Mouse (Mus musculus) stomach, postnatal 0 days (tissue): Measurements from ENCODE around the gene Adamts12.

Source experiments
- CTCF ChIP-seq: IDR thresholded peaks from 2 replicates; pipeline ENCODE4 v1.5.1; 2016; ENCODE audit warnings: antibody characterized with exemption, low read depth, mild to moderate bottlenecking, moderate library complexity
- EP300 ChIP-seq: optimal IDR thresholded peaks from 2 replicates; pipeline ENCODE3; 2016; ENCODE audit warnings: antibody characterized with exemption

DNA sequence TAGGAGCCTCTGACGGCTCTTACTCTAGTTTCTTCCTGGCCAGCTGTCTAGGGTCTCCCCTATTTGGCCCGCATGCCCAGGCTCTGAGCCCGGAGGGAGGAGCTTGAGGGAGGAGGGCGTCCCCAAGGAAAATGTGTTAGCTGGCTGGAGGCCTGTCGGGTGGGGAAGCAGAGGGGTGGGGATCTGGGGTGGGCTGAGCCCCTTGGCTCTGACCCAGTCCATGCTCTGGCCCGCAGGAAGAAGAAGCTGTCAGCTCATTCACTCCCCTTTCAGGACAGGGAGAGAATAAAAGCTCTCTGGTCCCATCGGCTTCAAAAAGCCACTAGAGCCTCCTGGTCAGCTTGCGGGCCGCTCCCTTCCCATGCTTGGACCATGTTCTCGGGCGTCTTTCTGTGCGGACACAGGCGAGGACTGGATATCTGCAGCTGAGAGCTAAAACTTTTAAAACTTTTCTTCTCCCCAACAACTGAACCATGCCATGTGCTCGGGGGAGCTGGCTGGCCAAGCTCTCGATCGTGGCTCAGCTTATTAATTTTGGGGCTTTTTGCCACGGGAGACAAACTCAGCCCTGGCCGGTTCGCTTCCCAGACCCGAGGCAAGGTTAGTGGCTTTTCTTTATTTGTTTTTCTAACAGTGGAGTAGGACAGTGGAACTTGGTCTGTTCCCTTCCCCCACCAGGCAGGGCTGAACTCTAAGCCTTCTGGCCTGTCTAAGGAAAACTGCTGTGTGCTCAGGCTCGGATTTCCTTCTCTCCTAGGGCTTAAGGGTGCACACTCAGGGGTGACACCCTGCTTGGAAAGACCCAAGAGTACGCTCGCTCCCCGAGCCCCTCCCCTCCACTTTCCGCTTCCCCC, at the start of gene Adamts12:
- no peak for TF ChIP-seq CTCF
- no peak for TF ChIP-seq EP300
